Mouse (Mus musculus) adrenal gland, adult (tissue): ENCODE data around the gene Fam214a.

Experiments used
- DNase-seq, 2 experiments: peaks; one replicate each; pipeline ENCODE4 v3.0.0; 2022 to 2023; ENCODE audit warnings: low spot score in 1 of 2; ENCODE audit not compliant: inconsistent age in 2 of 2

Gene Fam214a

DNA sequence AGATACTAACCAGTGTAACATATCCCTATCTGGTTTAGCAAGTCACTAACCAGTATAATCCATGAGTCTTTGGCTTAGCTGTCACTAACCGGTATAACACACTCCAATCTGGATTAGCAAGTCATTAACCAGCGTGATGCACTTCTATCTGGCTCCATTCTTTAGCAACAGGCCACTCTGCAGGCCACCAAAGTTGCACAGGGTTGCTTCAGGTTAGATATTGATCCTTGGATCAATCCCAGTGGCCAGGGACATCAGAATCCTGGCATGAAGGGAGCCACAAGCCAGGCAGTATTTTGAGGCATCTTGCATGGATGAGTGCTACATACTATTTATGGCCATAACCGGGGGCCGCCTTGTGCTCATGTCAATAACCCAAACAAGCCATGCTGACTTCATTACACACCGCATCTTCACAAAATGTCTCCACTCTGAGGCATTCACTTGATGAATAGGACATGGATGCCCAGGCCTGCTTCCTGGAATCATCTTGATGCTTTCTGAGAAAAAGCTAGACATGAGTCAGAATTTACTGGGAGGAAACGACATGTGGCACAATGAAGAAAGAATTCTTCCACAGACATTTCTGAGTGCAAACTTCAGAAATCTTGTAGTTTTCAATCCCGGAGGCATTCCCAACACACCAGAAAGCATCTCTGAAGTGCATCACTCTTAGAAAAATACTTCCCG is 5.8 kb upstream of the Fam214a start:
- DNase-seq: peak in 1 of 2 experiments; percentile 73

DNA sequence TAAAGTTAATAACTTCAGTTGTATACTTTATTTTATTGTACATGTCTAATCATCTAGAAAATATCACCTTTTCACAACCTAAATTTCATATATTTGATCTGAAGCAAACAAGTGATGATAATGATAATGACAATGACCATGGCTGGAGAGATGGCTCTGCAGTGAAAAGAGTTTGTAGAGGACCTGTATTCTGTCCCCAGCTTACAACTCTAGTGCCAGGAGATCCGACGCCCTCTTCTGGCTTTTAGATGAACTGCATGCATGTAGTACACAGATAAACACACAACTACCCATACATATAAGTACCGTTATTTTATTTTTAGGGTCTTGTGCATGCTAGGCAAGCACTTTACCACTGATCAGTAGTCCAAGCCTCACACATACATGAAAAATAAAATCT is 1.2 kb upstream of the Fam214a start:
- no peak for DNase-seq

DNA sequence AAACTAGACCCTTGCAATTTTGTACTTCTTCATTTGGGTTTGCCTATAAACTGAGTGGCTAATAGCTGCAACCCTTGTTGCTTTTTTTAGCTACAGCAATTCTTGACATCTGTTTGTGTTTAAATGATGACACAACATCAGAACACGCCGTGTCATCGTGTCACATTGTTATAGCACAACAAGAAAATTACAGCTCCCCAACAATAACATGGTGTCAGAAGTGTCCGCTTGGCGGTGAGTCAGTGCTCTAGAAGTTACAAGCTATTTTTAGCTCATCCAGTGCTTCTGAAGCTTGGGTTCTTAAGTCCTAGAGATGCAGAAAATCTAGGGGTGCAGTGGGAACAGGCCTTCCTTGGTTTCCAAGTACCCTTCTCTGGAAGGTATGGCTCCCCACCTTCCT is 578 bp upstream of the Fam214a start:
- no peak for DNase-seq

DNA sequence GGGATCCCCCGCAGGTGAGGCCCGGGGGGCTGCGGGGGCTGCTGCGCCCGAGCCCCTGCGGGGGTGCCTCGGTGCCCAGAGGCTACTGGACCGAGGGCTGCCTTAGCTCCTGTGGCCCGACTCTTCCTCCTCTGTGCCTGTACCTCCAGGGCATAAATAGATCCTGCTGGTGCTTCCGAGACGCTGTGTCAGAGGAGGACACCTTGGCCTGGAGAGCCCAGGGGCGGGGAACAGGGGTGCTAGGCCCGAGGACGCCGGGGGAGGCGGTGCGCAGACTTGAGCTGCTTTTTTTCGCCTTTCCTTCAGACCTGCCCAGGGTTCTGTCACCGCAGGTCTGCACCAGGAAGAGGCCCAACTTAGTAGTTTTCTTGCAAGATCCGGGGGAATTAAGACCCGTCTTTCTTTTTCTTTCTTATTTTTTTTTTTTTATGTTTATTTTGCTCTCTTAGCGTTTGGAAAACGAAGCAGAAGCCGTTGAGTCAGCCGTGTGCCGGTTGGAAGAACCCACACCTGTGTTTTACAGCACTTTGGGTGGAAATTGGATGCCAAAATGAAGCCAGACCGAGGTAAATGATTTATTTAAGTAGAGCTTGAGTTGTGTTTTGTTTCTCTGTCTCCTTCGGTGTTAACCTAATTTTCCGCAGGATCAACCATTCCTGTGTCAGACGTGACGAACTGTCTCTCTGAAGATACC is 728 bp downstream of the Fam214a start:
- peak; percentile 85 to 94 for DNase-seq

DNA sequence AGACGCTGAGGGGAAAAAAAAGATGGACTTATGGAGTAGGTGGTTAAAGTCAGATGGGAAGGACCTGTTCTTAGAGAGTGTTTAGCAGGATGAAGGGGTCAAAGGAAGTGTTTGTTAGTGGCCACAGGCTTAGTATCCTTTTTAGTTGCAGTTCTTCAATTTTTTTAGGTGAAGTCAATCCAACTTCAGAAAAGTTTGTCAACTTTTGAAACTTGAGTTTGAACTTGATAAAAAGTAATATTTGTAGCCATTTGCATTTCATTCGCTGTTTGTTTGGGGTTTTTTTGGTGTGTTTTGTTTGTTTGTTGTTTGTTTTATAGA is 1.2 kb downstream of the Fam214a start:
- no peak for DNase-seq

DNA sequence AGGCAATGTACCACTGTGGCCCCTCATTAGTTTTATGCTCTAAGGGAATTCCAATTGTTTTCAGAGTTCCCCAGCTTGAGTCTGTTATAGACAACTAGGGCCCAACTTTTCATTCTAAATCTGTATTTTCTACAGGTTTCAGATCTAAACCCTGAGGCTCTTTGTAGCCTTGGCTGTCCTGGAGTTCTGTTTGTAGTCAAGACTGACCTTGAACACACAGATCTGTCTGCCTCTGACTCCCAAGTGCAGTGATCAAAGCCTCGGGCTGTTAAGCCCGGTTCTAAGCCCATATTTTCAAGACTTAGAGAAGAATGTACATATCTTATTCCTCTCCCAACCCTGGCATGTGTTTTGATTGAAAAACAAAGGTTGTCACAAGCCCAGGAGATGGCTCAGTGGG is 1.7 kb downstream of the Fam214a start:
- DNase-seq: peak in 1 of 2 experiments; percentile 80

DNA sequence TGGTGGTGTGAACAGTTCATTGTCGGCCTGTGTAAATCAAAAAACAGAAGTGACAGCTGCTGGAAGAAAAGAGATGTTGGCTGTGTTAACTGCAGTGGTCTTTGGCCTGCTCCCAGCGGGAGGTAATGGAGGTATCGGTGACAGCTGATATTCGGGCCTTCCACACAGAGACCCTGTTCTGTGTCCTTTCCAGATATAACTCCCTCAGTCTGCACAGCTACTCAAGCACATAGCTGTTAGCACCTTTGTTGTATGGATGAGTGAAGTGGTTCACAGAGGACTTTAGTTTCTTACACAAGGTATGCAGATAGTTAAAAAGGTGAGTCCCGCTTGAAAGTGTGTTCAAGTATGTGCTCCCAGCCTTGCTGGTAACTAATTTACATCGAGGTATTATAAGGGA is 7.9 kb downstream of the Fam214a start:
- no peak for DNase-seq

DNA sequence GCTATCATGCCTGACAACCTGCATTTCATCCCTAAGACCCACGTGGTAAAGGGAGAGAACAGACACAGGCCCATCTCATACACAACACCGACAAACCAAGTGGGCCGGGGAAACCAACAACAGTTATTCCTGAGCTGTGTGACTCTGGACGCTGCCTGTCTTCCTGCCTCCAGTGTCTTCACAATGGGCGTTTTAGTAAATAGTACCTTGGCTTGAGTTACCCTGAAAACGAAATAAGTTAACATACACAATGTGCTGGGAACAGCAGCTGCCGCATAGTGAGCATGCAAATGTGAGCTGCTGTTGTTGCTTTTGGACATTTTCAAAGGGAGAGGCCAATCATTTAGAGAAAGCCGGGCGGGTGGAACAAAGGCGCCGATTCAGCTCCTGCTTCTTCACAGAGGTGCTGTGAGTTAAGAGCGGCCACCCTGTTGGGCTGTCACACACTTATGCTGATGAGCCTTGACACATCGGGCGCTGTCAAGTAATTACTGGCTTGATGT is 8.4 kb downstream of the Fam214a start:
- no peak for DNase-seq

DNA sequence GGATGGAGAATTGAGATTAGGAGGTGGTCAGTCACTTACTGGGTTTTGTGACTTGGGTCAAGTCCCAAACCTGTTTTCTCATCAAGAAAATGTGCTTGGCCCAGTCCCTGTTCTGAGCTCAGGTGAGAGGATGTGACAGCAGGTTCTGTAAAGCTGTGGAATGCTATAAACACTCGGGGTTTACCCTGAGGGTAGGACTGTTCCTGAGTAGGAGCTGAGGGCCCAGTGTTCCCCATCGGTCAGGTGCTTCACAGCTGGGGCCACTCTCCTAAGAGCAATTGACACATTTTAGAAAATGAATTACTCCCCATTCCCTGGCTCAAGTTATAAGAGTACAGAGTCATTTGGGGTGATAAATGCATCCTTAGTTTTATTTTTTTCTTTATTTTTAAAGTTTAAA is 11.3 kb downstream of the Fam214a start:
- DNase-seq: peak in 1 of 2 experiments; percentile 23

DNA sequence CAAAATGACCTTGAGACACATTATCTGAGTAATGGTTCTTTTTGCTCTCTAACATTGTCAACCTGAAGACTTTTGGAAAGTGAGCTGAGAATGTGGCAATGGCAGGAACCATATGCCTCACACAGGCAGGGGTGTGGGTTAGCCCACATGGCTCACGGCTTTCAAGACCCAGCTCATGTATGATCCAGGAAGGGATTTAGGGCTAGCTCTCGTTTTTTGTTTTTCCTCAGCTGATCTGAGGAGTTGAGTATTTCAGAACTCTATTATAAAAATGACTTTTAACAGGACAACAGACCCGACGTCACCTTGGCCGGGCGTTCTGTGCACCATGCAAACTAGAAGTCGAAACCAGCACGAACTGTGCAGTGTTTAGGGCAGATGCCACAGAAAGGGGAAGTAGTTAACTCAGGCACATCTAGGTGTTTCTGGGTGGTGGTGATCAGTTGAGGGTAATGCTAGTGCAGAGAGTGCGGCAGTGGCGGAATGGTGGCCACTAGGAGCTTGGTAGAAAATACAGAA is 12.2 kb downstream of the Fam214a start:
- DNase-seq: peak in 1 of 2 experiments; percentile 33

DNA sequence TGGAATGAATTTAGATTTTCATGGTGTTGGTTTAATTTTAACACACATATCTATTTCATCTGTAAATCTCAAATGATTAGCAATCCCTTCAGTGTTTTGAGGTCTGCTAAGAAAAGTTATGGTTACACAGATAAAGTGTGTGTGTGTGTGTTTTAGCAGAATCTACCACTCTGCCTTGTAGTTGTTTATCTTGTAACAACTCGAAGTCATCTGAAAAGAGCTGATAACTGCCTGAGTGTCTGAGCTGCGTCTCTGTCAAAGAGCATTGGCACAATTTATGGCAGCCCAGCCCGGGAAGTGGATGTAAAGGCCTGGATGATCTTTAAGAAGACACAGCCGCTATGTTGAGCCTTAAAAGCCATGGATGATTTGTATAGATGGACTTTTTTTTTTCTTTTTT is 13.5 kb downstream of the Fam214a start:
- peak in 1 of 2 experiments; percentile 26 for DNase-seq

DNA sequence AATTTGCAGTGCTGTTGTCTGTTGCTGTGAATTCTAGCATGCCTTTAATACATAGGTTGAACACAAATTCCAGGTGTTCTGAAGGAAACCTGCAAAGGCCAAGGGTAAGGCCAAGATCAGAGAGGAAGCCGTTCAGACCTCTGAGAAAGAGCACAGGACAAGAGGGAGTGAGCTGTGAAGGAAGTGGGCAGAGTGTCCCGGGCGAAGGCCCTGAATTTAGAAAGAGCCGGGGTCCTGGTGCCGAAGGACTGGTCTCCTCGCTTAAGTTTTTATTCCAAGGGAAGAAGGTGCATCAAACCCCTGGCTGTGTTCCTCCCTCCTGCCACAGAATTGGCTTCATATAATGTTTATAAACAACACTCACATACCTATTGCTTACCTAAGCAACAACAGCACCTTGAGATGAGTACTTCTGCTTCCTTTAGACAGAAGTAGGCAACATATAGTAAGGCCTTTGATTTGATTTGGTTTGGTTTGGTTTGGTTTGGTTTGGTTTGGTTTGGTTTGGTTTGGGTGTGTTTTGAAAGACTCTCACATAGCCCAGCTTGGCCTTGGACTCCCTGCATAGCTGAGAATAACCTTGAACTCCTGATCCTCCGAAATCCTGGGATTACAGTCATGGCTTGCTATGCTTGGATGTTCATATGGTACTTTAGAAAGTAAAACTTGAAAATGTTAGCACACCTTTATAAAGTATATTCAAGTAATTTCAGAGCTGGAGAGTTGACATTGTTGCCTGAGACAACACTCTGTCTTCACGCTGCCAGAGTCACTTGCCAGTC is 16.2 kb downstream of the Fam214a start:
- peak in 1 of 2 experiments; percentile 71 for DNase-seq

DNA sequence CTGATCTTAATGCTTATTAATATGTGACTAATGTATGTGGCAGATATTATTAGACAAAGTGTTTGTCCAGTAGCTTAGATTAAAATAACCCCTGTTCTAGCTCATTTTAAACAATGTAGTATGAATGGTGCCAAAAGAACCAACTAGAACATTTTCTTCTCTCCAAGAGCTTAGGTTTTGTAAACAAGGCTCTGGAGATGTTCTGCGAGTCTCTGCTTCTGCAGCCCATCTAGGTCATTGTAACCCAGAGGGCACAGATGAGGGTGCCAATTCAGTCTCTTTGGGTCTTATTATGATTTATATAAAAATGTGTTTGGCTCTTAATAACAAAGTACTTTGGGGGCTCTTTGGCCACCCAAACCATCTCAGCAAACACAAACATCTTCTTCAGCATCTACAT is 17.9 kb downstream of the Fam214a start:
- no peak for DNase-seq

DNA sequence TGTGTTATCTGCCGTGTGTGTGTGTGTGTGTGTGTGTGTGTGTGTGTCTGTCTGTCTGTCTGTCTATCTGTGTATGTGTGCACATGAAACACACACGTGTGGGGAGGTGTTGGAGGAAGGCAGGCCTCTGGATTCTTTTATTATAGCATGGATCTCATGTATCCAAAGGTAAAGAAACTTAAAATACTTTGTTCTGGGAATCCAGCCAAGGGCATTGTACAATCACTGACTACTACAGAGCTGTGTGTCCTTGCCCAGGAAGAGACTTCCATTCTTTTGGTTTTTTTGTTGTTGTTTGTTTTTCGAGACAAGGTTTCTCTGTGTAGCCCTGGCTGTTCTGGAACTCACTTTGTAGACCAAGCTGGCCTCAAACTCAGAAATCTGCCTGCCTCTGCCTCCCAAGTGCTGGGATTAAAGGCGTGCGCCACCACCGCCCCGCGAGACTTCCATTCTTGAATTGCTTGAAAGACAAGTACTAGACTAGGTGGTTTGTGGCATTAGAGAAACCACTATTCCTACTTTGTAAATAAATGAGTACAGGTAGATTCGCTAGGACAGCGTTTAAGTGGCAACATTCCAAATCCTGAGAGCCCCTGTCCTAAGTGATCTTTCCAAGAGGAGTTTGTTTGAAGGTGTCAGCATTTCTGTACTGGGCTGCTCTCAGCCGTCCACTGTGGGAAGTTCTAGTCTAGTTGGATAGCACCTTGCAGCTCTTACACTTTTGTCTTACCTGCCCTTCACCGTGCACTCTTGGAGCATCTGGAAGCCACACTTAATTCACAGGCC is 18.7 kb downstream of the Fam214a start:
- DNase-seq: peak in 1 of 2 experiments; percentile 85

DNA sequence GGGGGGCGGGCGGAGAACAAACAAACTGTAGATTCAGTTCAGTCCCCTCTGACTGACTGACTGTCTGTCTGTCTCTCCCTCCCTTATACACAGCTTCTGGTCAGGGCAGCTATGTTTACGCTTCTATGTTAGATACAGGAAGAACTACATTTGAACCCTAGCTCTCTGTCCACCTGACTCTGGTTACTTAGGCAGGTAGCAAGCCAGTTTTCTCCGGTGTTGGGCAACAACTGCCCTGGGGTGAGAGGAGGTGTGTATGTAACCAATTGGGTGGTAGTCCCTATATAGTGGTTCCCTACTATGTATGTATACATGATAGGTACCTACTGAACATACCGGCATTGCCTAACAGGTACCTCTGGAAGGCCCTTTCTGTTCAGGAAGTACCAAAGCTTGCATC is 20.1 kb downstream of the Fam214a start:
- DNase-seq: peak in 1 of 2 experiments; percentile 52

DNA sequence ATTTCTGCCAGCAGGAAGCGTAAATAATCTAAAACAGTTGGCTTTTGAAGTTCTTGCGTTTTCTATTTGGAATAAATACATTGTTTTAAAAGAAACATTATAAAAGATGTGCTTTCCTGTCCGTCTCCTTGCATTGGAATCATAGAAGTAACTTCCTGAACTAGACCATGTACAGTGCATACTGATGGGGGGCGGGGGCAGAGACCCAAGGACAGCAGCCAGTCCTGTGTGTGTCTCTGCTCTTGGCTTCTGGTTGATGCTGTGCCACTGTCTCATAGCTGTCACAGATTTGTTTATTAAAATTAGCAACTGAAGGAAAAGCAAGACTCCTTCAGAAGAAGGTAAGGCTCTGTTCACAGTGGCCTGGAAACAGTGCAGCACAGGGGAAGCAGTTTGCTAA is 20.5 kb downstream of the Fam214a start:
- DNase-seq: peak in 1 of 2 experiments; percentile 60

DNA sequence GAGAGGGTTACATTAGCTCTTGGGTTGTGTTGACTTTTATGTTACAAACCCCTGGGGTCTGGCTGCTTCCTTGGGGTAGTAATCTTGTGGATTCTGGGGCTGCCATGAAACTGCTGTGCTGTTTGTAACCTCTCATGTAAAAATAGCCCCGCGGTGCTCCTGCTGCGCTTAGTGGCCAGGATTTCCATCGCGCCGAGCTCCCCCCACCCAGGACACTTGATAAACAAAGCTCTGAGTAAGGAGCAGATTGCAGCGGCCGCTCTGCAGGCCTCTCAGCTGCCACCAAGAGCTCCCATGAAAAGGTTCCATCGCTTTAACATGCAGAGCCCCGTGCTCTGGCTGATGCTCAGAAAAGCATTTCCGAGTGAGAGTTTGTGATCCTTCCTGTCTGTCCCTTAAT is 22.1 kb downstream of the Fam214a start:
- peak; percentile 50 to 79 for DNase-seq

DNA sequence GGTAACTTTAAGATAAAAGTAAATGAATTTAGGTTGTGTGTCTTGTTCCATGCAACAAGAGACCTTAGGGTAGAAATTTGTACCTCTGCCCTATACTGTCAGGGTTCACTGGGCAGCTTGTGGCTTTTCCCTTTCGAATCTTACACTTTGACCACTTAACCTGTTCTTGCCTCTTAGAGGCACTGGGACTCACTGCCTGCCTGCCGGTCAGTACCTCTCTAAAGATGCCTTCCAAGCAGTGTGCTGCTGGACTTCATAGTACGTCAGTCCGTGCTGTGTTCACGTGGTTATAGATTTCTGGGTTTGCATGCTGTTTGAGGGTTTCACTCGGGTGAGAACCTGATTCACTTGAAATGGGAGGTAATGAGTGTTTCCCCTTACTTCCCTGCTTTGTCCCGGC is 22.7 kb downstream of the Fam214a start:
- no peak for DNase-seq

DNA sequence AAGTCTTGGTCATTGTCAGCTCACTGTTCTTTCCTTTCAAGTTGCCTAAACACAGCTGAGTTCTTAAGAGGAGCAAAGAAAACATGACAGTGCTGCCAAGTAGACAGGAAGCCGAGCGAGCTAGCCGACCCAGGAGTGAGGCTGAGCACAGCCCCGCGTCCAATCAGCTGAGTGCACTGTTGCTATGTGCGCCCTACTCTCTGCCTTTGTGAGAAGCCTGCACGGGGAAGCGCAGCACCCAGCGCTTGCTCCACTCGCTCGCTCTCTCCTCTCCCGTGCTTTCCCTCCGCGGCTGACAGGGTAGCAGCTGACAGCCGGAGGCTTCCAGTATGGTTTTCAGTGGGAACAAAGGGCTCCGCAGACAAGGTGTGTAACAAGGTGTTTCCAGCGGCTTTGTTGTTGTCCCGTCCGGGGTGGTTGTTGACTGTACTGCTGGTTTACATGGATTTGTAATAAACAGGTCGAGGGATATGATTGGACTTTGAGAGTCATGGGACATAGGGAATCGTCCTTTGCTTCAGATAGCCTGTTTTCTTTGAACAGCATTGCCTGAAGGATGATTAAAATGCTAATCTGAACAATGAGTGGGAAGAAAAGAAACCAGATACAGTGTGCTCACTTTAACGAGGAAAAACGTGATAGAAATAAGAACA is 23.4 kb downstream of the Fam214a start:
- peak; percentile 94 to 98 for DNase-seq

DNA sequence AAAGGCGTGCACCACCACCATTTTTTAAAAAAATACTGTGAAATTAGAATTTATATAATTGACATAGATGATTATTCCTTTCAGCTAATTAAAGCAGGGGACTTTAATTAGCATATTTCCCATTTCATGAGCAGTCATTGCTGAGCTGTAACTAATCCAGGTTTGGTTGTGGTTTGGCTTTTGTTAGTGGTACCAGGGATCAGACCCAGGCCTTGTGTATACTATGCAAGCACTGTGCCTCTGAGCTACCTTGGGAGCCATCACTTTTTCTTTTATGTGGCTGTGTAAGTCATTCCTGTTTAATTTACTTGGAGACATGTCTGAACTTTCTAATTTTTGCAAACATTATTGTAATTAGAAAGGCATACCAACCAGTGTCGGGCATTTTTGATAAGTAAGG is 24.6 kb downstream of the Fam214a start:
- DNase-seq: peak in 1 of 2 experiments; percentile 59
